Comparison of ENCODE assay signal across 15 mouse cellular contexts in genomic region chr5:131788008-131788407, GRCm38 (mm10).
DNase-seq lines count a peak whose midpoint lies in the region; ATAC-seq and TF ChIP-seq lines count a peak whose summit lies in the region.
"Had no signal": no experiment of that assay in that cellular context is flagged by ENCODE, and none has a peak within 500 bp of the region (broad histone marks: within the 10 kb centered on the region; RNA-seq: fewer than 3 reads in every experiment).

No protein-coding gene starts in this region.

- no peaks in the 10 kb centered on the region for H3K36me3 ChIP-seq in hindbrain, embryonic 14.5 days (replicated peaks; ENCODE audit: control insufficient read depth, insufficient read depth)
- H3K36me3 ChIP-seq in hindbrain, embryonic 10.5 days, result no peaks in the 10 kb centered on the region
- H3K36me3 ChIP-seq in midbrain, postnatal 0 days (ENCODE audit: insufficient read depth, low read length), result no peaks in the 10 kb centered on the region
- no peaks in the 10 kb centered on the region for H3K36me3 ChIP-seq in midbrain, embryonic 11.5 days (ENCODE audit: control insufficient read depth, insufficient read depth, low read length)
- H3K36me3 ChIP-seq in hindbrain, embryonic 16.5 days (ENCODE audit: control insufficient read depth, insufficient read depth, low read length), result no peaks in the 10 kb centered on the region
- H3K36me3 ChIP-seq: limb, embryonic 13.5 days; midbrain, embryonic 12.5 days had no signal

- peak; percentile 59 to 61 for DNase-seq in cerebellum, postnatal 14 days
- no peak for DNase-seq in hindbrain, embryonic 14.5 days (ENCODE audit: low spot score)
- no peak for DNase-seq in hindbrain, embryonic 10.5 days (ENCODE audit: low spot score)
- DNase-seq in midbrain, postnatal 0 days (ENCODE audit: low spot score), result peak; percentile 55
- no peak for DNase-seq in midbrain, embryonic 11.5 days (ENCODE audit: low spot score, missing footprints)
- DNase-seq in ovary, adult 18-20 months (ENCODE audit: low spot score), result no peak
- DNase-seq: adrenal gland, postnatal 14 days; cerebellum, adult 11-12 months; liver, postnatal 0 days; right cerebral cortex, postnatal 25 days had no signal

- H3K4me1 ChIP-seq in hindbrain, embryonic 14.5 days (replicated peaks; ENCODE audit: control insufficient read depth, insufficient read depth, low read length), result peaks cover 31% of the 10 kb centered on the region
- H3K4me1 ChIP-seq in hindbrain, embryonic 10.5 days (replicated peaks), result peaks cover 41% of the 10 kb centered on the region
- H3K4me1 ChIP-seq in midbrain, postnatal 0 days (ENCODE audit: insufficient read depth, low read length), result no peaks in the 10 kb centered on the region
- H3K4me1 ChIP-seq in midbrain, embryonic 11.5 days (ENCODE audit: control insufficient read depth, insufficient read depth, low read length), result peaks cover 9% of the 10 kb centered on the region; the same call in 1 of the 2 replicates
- H3K4me1 ChIP-seq in hindbrain, embryonic 16.5 days (ENCODE audit: control insufficient read depth, insufficient read depth, low read depth, low read length), result peaks cover 12% of the 10 kb centered on the region

- no peak overlapping the region for H3K4me2 ChIP-seq in hindbrain, embryonic 14.5 days (replicated peaks)
- no peak overlapping the region for H3K4me2 ChIP-seq in midbrain, postnatal 0 days (ENCODE audit: low read depth, low read length, poor library complexity, severe bottlenecking)
- H3K4me2 ChIP-seq in midbrain, embryonic 11.5 days, result no peak overlapping the region
- H3K4me2 ChIP-seq in hindbrain, embryonic 16.5 days (ENCODE audit: low read length), result no peak overlapping the region
- H3K4me2 ChIP-seq: limb, embryonic 13.5 days; midbrain, embryonic 12.5 days had no signal

- H3K27ac ChIP-seq in hindbrain, embryonic 14.5 days, result peak overlapping the region; percentile 35; the same call in 1 of the 2 replicates
- no peak overlapping the region for H3K27ac ChIP-seq in hindbrain, embryonic 10.5 days
- H3K27ac ChIP-seq in midbrain, postnatal 0 days (ENCODE audit: low read depth, low read length), result no peak overlapping the region
- H3K27ac ChIP-seq in midbrain, embryonic 11.5 days (ENCODE audit: low read depth, low read length), result no peak overlapping the region
- peak overlapping the region; percentile 48 for H3K27ac ChIP-seq in hindbrain, embryonic 16.5 days (ENCODE audit: low read depth, low read length)
- H3K27ac ChIP-seq: kidney, postnatal 0 days; limb, embryonic 13.5 days; midbrain, embryonic 12.5 days had no signal

- no peaks in the 10 kb centered on the region for H3K27me3 ChIP-seq in hindbrain, embryonic 14.5 days (ENCODE audit: control insufficient read depth, insufficient read depth, low read length)
- H3K27me3 ChIP-seq in hindbrain, embryonic 10.5 days (ENCODE audit: insufficient read depth, poor library complexity, severe bottlenecking), result peaks cover 36% of the 10 kb centered on the region
- no peaks in the 10 kb centered on the region for H3K27me3 ChIP-seq in midbrain, postnatal 0 days (ENCODE audit: insufficient read depth, low read length)
- H3K27me3 ChIP-seq in midbrain, embryonic 11.5 days (ENCODE audit: control insufficient read depth, insufficient read depth, low read length), result no peaks in the 10 kb centered on the region
- H3K27me3 ChIP-seq in hindbrain, embryonic 16.5 days (replicated peaks; ENCODE audit: control insufficient read depth, insufficient read depth, low read length), result peaks cover 3% of the 10 kb centered on the region; the same call in 1 of the 2 replicates
- H3K27me3 ChIP-seq: limb, embryonic 13.5 days had no signal

- H3K9me3 ChIP-seq in hindbrain, embryonic 14.5 days (ENCODE audit: control insufficient read depth, low read length), result no peaks in the 10 kb centered on the region
- H3K9me3 ChIP-seq in hindbrain, embryonic 10.5 days, result no peaks in the 10 kb centered on the region
- H3K9me3 ChIP-seq in midbrain, postnatal 0 days (ENCODE audit: low read length), result no peaks in the 10 kb centered on the region
- no peaks in the 10 kb centered on the region for H3K9me3 ChIP-seq in midbrain, embryonic 11.5 days (ENCODE audit: control insufficient read depth, low read length)
- no peaks in the 10 kb centered on the region for H3K9me3 ChIP-seq in hindbrain, embryonic 16.5 days (ENCODE audit: control insufficient read depth, low read length)
- H3K9me3 ChIP-seq: limb, embryonic 13.5 days; midbrain, embryonic 12.5 days had no signal

- no peak overlapping the region for H3K4me3 ChIP-seq in hindbrain, embryonic 14.5 days (replicated peaks; ENCODE audit: low read length)
- no peak overlapping the region for H3K4me3 ChIP-seq in hindbrain, embryonic 10.5 days
- no peak overlapping the region for H3K4me3 ChIP-seq in midbrain, postnatal 0 days (ENCODE audit: low read depth, low read length)
- no peak overlapping the region for H3K4me3 ChIP-seq in midbrain, embryonic 11.5 days (ENCODE audit: low read depth, low read length)
- no peak overlapping the region for H3K4me3 ChIP-seq in hindbrain, embryonic 16.5 days (ENCODE audit: low read length)
- H3K4me3 ChIP-seq: limb, embryonic 13.5 days; midbrain, embryonic 12.5 days had no signal

- 12% methylated on average over 6 of the region's 6 CpGs for WGBS in hindbrain, embryonic 14.5 days
- 35% methylated on average over 6 of the region's 6 CpGs for WGBS in hindbrain, embryonic 10.5 days
- WGBS in midbrain, postnatal 0 days, result 25% methylated on average over 6 of the region's 6 CpGs
- WGBS in midbrain, embryonic 11.5 days, result 47% methylated on average over 6 of the region's 6 CpGs
- WGBS in hindbrain, embryonic 16.5 days, result 16% methylated on average over 6 of the region's 6 CpGs

- no peak overlapping the region for H3K9ac ChIP-seq in hindbrain, embryonic 14.5 days
- H3K9ac ChIP-seq in midbrain, postnatal 0 days (replicated peaks; ENCODE audit: low read length, poor library complexity, severe bottlenecking), result no peak overlapping the region
- H3K9ac ChIP-seq in midbrain, embryonic 11.5 days (ENCODE audit: low read length), result no peak overlapping the region
- H3K9ac ChIP-seq in hindbrain, embryonic 16.5 days (ENCODE audit: low read depth, low read length), result no peak overlapping the region
- H3K9ac ChIP-seq: limb, embryonic 13.5 days; liver, postnatal 0 days; midbrain, embryonic 12.5 days had no signal

- ATAC-seq in cerebellum, adult (ENCODE audit: insufficient number of reproducible peaks, low FRiP score, low TSS enrichment), result no peak
- ATAC-seq in hindbrain, embryonic 14.5 days (ENCODE audit: low FRiP score), result no peak; the same call in 1 of the 2 replicates
- ATAC-seq in midbrain, postnatal 0 days (ENCODE audit: low FRiP score), result no peak
- no peak for ATAC-seq in midbrain, embryonic 11.5 days (ENCODE audit: low FRiP score)
- 0 out of 2 replicates have a peak, but pooled peaks have one; percentile 24 for ATAC-seq in hindbrain, embryonic 16.5 days
- ATAC-seq: liver, postnatal 0 days had no signal

- TF ChIP-seq CTCF in midbrain, postnatal 0 days (IDR thresholded peaks at IDR 0.05), result no peak

Comparison
In these comparisons a context has a peak if more than half of its experiments do, and no peak if none do; other contexts are left out.
1. DNase-seq: peak in cerebellum, postnatal 14 days (2 of 2) and midbrain, postnatal 0 days (single experiment); none in hindbrain, embryonic 14.5 days (single experiment), hindbrain, embryonic 10.5 days (single experiment), midbrain, embryonic 11.5 days (single experiment) and ovary, adult 18-20 months (single experiment).
2. H3K27ac ChIP-seq: peak in hindbrain, embryonic 14.5 days (single experiment) and hindbrain, embryonic 16.5 days (single experiment); none in hindbrain, embryonic 10.5 days (single experiment), midbrain, postnatal 0 days (single experiment) and midbrain, embryonic 11.5 days (single experiment).